Mouse (Mus musculus) limb, embryonic 11.5 days (tissue): ENCODE measurements around the gene Ugt2b38. TPM values are rescaled to one million over a fixed set of nuclear protein-coding genes. Genes with fewer than 3 reads are reported as not detected.
"Not testable (repeated sequence)": the region's sequence is repeated elsewhere in the genome, so short reads cannot be mapped to it uniquely, and the experiment has no call there.

Experiments used
- ATAC-seq: fragments of 200-750 bp; cut with Nextera tagmentation; 2 replicates; pipeline ENCODE4 v1.8.0; 2017; ENCODE audit warnings: low read depth; ENCODE audit not compliant: insufficient number of reproducible peaks, low FRiP score, low TSS enrichment
- DNase-seq: peaks from one replicate; pipeline ENCODE4 v3.0.0-alpha.2; 2015; ENCODE audit warnings: low spot score
- H3K27ac ChIP-seq: fragments of 300-500 bp; sonication (generic); replicated peaks from 2 replicates; pipeline ENCODE4 v1.5.1; 2014; ENCODE audit warnings: low read depth, mild to moderate bottlenecking, low read length
- H3K27me3 ChIP-seq: fragments of 300-500 bp; sonication (generic); 2 replicates; pipeline ENCODE4 v1.6.1; 2014; ENCODE audit warnings: mild to moderate bottlenecking, low read length, mixed read lengths; ENCODE audit not compliant: control insufficient read depth, insufficient read depth
- H3K36me3 ChIP-seq: fragments of 300-500 bp; sonication (generic); 2 replicates; pipeline ENCODE4 v1.6.1; 2014; ENCODE audit warnings: mild to moderate bottlenecking, low read length, moderate library complexity, mixed read lengths; ENCODE audit not compliant: control insufficient read depth, insufficient read depth
- H3K4me1 ChIP-seq: fragments of 300-500 bp; sonication (generic); 2 replicates; pipeline ENCODE4 v1.6.1; 2014; ENCODE audit warnings: low read length, mixed read lengths; ENCODE audit not compliant: control insufficient read depth, insufficient read depth
- H3K4me2 ChIP-seq: fragments of 300-500 bp; sonication (generic); 2 replicates; pipeline ENCODE4 v1.6.1; 2014; ENCODE audit warnings: low read depth, mild to moderate bottlenecking, moderate library complexity; ENCODE audit not compliant: severe bottlenecking
- H3K4me3 ChIP-seq: fragments of 300-500 bp; sonication (generic); 2 replicates; pipeline ENCODE4 v1.5.1; 2014; ENCODE audit warnings: low read depth, low read length
- H3K9ac ChIP-seq: fragments of 300-500 bp; sonication (generic); 2 replicates; pipeline ENCODE4 v1.6.1; 2014; ENCODE audit warnings: mild to moderate bottlenecking, low read length
- H3K9me3 ChIP-seq: fragments of 300-500 bp; sonication (generic); 2 replicates; pipeline ENCODE4 v1.6.1; 2016; ENCODE audit warnings: low read length; ENCODE audit not compliant: control insufficient read depth
- WGBS: fragments of 180-500 bp; shearing (Covaris S2); extraction: QIAGEN DNeasy Blood & Tissue Kit; methylation state at CpG from one replicate; pipeline ENCODE4 v1.1.7; 2014; 5-methylcytosine and 5-hydroxymethylcytosine counted together
- polyA plus RNA-seq: library from polyadenylated mRNA; unstranded; fragments of >200 nt; fragmentation: Nextera tagmentation; extraction: Ambion mirVana; gene quantifications from 2 replicates; pipeline ENCODE4 v1.2.1, GENCODE M21; 2014

Ugt2b38 gene
- polyA plus RNA-seq, 1 experiment from 2014 or later = not detected

- H3K27ac ChIP-seq = no peak overlapping the region
- H3K36me3 ChIP-seq = no peaks in the 10 kb centered on the region
- no peak overlapping the region for H3K4me2 ChIP-seq
- WGBS = 86% methylated on average over 2 of the region's 2 CpGs
- H3K9me3 ChIP-seq = no peaks in the 10 kb centered on the region
- no peak for ATAC-seq
- DNase-seq = no peak
- H3K27me3 ChIP-seq = no peaks in the 10 kb centered on the region
- no peaks in the 10 kb centered on the region for H3K4me1 ChIP-seq
- no peak overlapping the region for H3K4me3 ChIP-seq
- H3K9ac ChIP-seq = no peak overlapping the region
These were observed 33.2 kb downstream of the Ugt2b38 start for GRCm38 (mm10) chr5:87390818-87391217.

GRCm38 (mm10) chr5:87380234-87380633 lies 43.8 kb downstream of the Ugt2b38 start:
- Histone ChIP-seq H3K4me1 (no peaks in the 10 kb centered on the region), H3K4me3 (no peak overlapping the region), H3K4me2 (no peak overlapping the region), H3K27ac (no peak overlapping the region), H3K9me3 (no peaks in the 10 kb centered on the region), H3K36me3 (no peaks in the 10 kb centered on the region), H3K9ac (no peak overlapping the region), H3K27me3 (no peaks in the 10 kb centered on the region)
- DNase-seq (no peak), ATAC-seq (no peak)
- WGBS = 81% methylated on average over 2 of the region's 2 CpGs

GRCm38 (mm10) chr5:87379825-87380224 lies 44.2 kb downstream of the Ugt2b38 start:
- Histone ChIP-seq H3K9me3 (no peaks in the 10 kb centered on the region), H3K4me3 (no peak overlapping the region), H3K9ac (no peak overlapping the region), H3K36me3 (no peaks in the 10 kb centered on the region), H3K4me1 (no peaks in the 10 kb centered on the region), H3K27me3 (no peaks in the 10 kb centered on the region), H3K4me2 (no peak overlapping the region), H3K27ac (no peak overlapping the region)
- ATAC-seq = no peak
- DNase-seq = no peak

- Histone ChIP-seq H3K9me3 (no peaks in the 10 kb centered on the region), H3K27ac (no peak overlapping the region), H3K4me2 (no peak overlapping the region), H3K4me3 (no peak overlapping the region), H3K9ac (no peak overlapping the region), H3K27me3 (no peaks in the 10 kb centered on the region), H3K36me3 (no peaks in the 10 kb centered on the region), H3K4me1 (no peaks in the 10 kb centered on the region)
- DNase-seq (no peak), ATAC-seq (no peak)
- 90% methylated on average over 3 of the region's 3 CpGs for WGBS
These were observed 48.1 kb downstream of the Ugt2b38 start for GRCm38 (mm10) chr5:87375874-87376383.

- Histone ChIP-seq H3K4me3 (no peak overlapping the region), H3K9ac (no peak overlapping the region), H3K36me3 (no peaks in the 10 kb centered on the region), H3K27me3 (no peaks in the 10 kb centered on the region), H3K9me3 (no peaks in the 10 kb centered on the region), H3K4me2 (no peak overlapping the region), H3K27ac (no peak overlapping the region), H3K4me1 (no peaks in the 10 kb centered on the region)
- 79% methylated on average over 1 of the region's 1 CpGs for WGBS
- DNase-seq (no peak), ATAC-seq (no peak)
These were observed 50.5 kb downstream of the Ugt2b38 start for GRCm38 (mm10) chr5:87373502-87373863.

- not testable (repeated sequence) for H3K4me2 ChIP-seq, ATAC-seq
- 79% methylated on average over 4 of the region's 4 CpGs for WGBS
These were observed 51.1 kb downstream of the Ugt2b38 start for GRCm38 (mm10) chr5:87372788-87373501.

More at GRCm38 (mm10) chr5:87372788-87373501, 51.1 kb downstream of the Ugt2b38 start:
- not testable (repeated sequence) for H3K27me3 ChIP-seq, H3K36me3 ChIP-seq, DNase-seq, H3K27ac ChIP-seq, H3K9ac ChIP-seq, H3K9me3 ChIP-seq, H3K4me1 ChIP-seq, H3K4me3 ChIP-seq

Other genes with a start within 250 kb of the Ugt2b38 start
- gene Ugt2b37, start 169.4 kb downstream of the Ugt2b38 start, polyA plus RNA-seq = not detected in 2 replicates
- gene Ugt2a3, start 87.0 kb downstream of the Ugt2b38 start, polyA plus RNA-seq = not detected in 2 replicates
- gene Ugt2a2, start 58.1 kb upstream of the Ugt2b38 start, polyA plus RNA-seq = not detected in 2 replicates
- not detected in 2 replicates for gene Gm43638, start 62.6 kb upstream of the Ugt2b38 start, polyA plus RNA-seq
- not detected in 2 replicates for gene Ugt2a1, start 66.7 kb upstream of the Ugt2b38 start, polyA plus RNA-seq
- gene Sult1b1, start 114.0 kb upstream of the Ugt2b38 start, polyA plus RNA-seq = not detected in 2 replicates
- not detected in 2 replicates for gene Sult1d1, start 144.8 kb upstream of the Ugt2b38 start, polyA plus RNA-seq
- gene Sult1e1, start 167.4 kb upstream of the Ugt2b38 start, polyA plus RNA-seq = not detected in 2 replicates
- not detected in 2 replicates for gene Csn1s1, start 242.0 kb upstream of the Ugt2b38 start, polyA plus RNA-seq